Comparison of ENCODE assay signal across 23 mouse cellular contexts in genomic region chr4:101462065-101462464, GRCm38 (mm10). TPM values are rescaled to one million over a fixed set of nuclear protein-coding genes. Genes with fewer than 3 reads are reported as not detected.
DNase-seq lines count a peak whose midpoint lies in the region; ATAC-seq and TF ChIP-seq lines count a peak whose summit lies in the region.
"Had no signal": no experiment of that assay in that cellular context is flagged by ENCODE, and none has a peak within 500 bp of the region (broad histone marks: within the 10 kb centered on the region; RNA-seq: fewer than 3 reads in every experiment).

No protein-coding gene starts in this region.

- ATAC-seq in forebrain, embryonic 14.5 days = no peak
- ATAC-seq in forebrain, embryonic 16.5 days = no peak
- ATAC-seq in limb, embryonic 13.5 days (ENCODE audit: low FRiP score, low read depth) = peak; percentile 51; the same call in 1 of the 2 replicates
- ATAC-seq: forebrain, embryonic 15.5 days had no signal

- no peak overlapping the region for H3K9ac ChIP-seq in forebrain, embryonic 14.5 days (ENCODE audit: low read length)
- H3K9ac ChIP-seq in forebrain, embryonic 16.5 days (replicated peaks; ENCODE audit: low read depth, low read length) = no peak overlapping the region
- no peak overlapping the region for H3K9ac ChIP-seq in limb, embryonic 13.5 days
- H3K9ac ChIP-seq: embryonic facial prominence, embryonic 12.5 days; embryonic facial prominence, embryonic 15.5 days; forebrain, embryonic 12.5 days; forebrain, embryonic 15.5 days had no signal

- H3K4me1 ChIP-seq in forebrain, embryonic 14.5 days (ENCODE audit: control insufficient read depth, insufficient read depth, low read length) = no peaks in the 10 kb centered on the region
- no peaks in the 10 kb centered on the region for H3K4me1 ChIP-seq in forebrain, embryonic 16.5 days (replicated peaks; ENCODE audit: control insufficient read depth, insufficient read depth, low read length)
- H3K4me1 ChIP-seq in limb, embryonic 13.5 days = no peaks in the 10 kb centered on the region
- H3K4me1 ChIP-seq in limb, embryonic 10.5 days = no peaks in the 10 kb centered on the region
- H3K4me1 ChIP-seq in testis, adult 2 months (ENCODE audit: control insufficient read depth, insufficient read depth, low read length) = no peaks in the 10 kb centered on the region
- H3K4me1 ChIP-seq: embryonic facial prominence, embryonic 12.5 days; embryonic facial prominence, embryonic 15.5 days; forebrain, embryonic 10.5 days; forebrain, embryonic 12.5 days; forebrain, embryonic 15.5 days had no signal

- H3K27ac ChIP-seq in forebrain, embryonic 14.5 days (ENCODE audit: low read depth, low read length) = no peak overlapping the region
- no peak overlapping the region for H3K27ac ChIP-seq in forebrain, embryonic 16.5 days (ENCODE audit: low read length)
- H3K27ac ChIP-seq in limb, embryonic 13.5 days = no peak overlapping the region
- no peak overlapping the region for H3K27ac ChIP-seq in limb, embryonic 10.5 days
- H3K27ac ChIP-seq in testis, adult 2 months (ENCODE audit: control insufficient read depth, insufficient read depth, low read depth, low read length) = no peak overlapping the region
- H3K27ac ChIP-seq: embryonic facial prominence, embryonic 12.5 days; embryonic facial prominence, embryonic 15.5 days; forebrain, embryonic 10.5 days; forebrain, embryonic 12.5 days; forebrain, embryonic 15.5 days had no signal

- no peaks in the 10 kb centered on the region for H3K9me3 ChIP-seq in forebrain, embryonic 14.5 days (replicated peaks; ENCODE audit: control insufficient read depth, low read length)
- no peaks in the 10 kb centered on the region for H3K9me3 ChIP-seq in forebrain, embryonic 16.5 days (ENCODE audit: control insufficient read depth, low read length)
- no peaks in the 10 kb centered on the region for H3K9me3 ChIP-seq in limb, embryonic 13.5 days
- no peaks in the 10 kb centered on the region for H3K9me3 ChIP-seq in limb, embryonic 10.5 days (replicated peaks)
- H3K9me3 ChIP-seq: embryonic facial prominence, embryonic 12.5 days; embryonic facial prominence, embryonic 15.5 days; forebrain, embryonic 10.5 days; forebrain, embryonic 12.5 days; forebrain, embryonic 15.5 days had no signal

- no peak overlapping the region for H3K4me2 ChIP-seq in forebrain, embryonic 14.5 days (ENCODE audit: low read length)
- no peak overlapping the region for H3K4me2 ChIP-seq in forebrain, embryonic 16.5 days (ENCODE audit: low read length)
- H3K4me2 ChIP-seq in limb, embryonic 13.5 days (replicated peaks) = no peak overlapping the region
- H3K4me2 ChIP-seq: embryonic facial prominence, embryonic 12.5 days; embryonic facial prominence, embryonic 15.5 days; forebrain, embryonic 12.5 days; forebrain, embryonic 15.5 days had no signal

- DNase-seq in forebrain, embryonic 14.5 days (ENCODE audit: low spot score) = peak; percentile 17
- DNase-seq in limb, embryonic 10.5 days (ENCODE audit: low spot score) = no peak
- no peak for DNase-seq in testis, postnatal 14 days (ENCODE audit: low spot score)
- DNase-seq in urinary bladder, postnatal 36 days (ENCODE audit: low spot score in 2 of 2) = no peak
- DNase-seq: adrenal gland, adult 2 months; adrenal gland, postnatal 10 days; adrenal gland, postnatal 25 days; cerebellum, adult 11 months; cerebellum, adult 8-10 months; cerebellum, adult 9-11 months; cerebellum, postnatal 14 days; cerebellum, postnatal 36 days; embryo, embryonic 11 days had no signal

- H3K27me3 ChIP-seq in forebrain, embryonic 14.5 days (replicated peaks; ENCODE audit: control insufficient read depth, insufficient read depth, low read length) = no peaks in the 10 kb centered on the region
- no peaks in the 10 kb centered on the region for H3K27me3 ChIP-seq in forebrain, embryonic 16.5 days (replicated peaks; ENCODE audit: control insufficient read depth, insufficient read depth, low read length)
- no peaks in the 10 kb centered on the region for H3K27me3 ChIP-seq in limb, embryonic 13.5 days
- no peaks in the 10 kb centered on the region for H3K27me3 ChIP-seq in limb, embryonic 10.5 days (ENCODE audit: low read depth, poor library complexity, severe bottlenecking)
- no peaks in the 10 kb centered on the region for H3K27me3 ChIP-seq in testis, adult 2 months (ENCODE audit: control insufficient read depth, insufficient read depth, low read length)
- H3K27me3 ChIP-seq: embryonic facial prominence, embryonic 12.5 days; embryonic facial prominence, embryonic 15.5 days; forebrain, embryonic 12.5 days; forebrain, embryonic 15.5 days had no signal

- TF ChIP-seq CTCF in testis, adult 2 months (IDR thresholded peaks at IDR 0.05; ENCODE audit: control insufficient read depth, insufficient read depth, insufficient replicate concordance, low read depth, low read length) = no peak

- H3K4me3 ChIP-seq in forebrain, embryonic 14.5 days (ENCODE audit: low read depth, low read length) = no peak overlapping the region
- H3K4me3 ChIP-seq in forebrain, embryonic 16.5 days (replicated peaks; ENCODE audit: low read length) = no peak overlapping the region
- no peak overlapping the region for H3K4me3 ChIP-seq in limb, embryonic 13.5 days
- no peak overlapping the region for H3K4me3 ChIP-seq in limb, embryonic 10.5 days
- peak overlapping the region; percentile 18; the same call in 1 of the 2 replicates for H3K4me3 ChIP-seq in testis, adult 2 months (ENCODE audit: control insufficient read depth, low read depth, low read length)
- H3K4me3 ChIP-seq: embryonic facial prominence, embryonic 12.5 days; embryonic facial prominence, embryonic 15.5 days; erythroblast, embryonic 14.5 days; forebrain, embryonic 10.5 days; forebrain, embryonic 12.5 days; forebrain, embryonic 15.5 days had no signal

- no peaks in the 10 kb centered on the region for H3K36me3 ChIP-seq in forebrain, embryonic 14.5 days (ENCODE audit: control insufficient read depth, insufficient read depth, low read length)
- H3K36me3 ChIP-seq in forebrain, embryonic 16.5 days (ENCODE audit: control insufficient read depth, insufficient read depth) = no peaks in the 10 kb centered on the region
- peaks cover 32% of the 10 kb centered on the region for H3K36me3 ChIP-seq in limb, embryonic 13.5 days
- peaks cover 27% of the 10 kb centered on the region for H3K36me3 ChIP-seq in limb, embryonic 10.5 days
- H3K36me3 ChIP-seq in testis, adult 2 months (ENCODE audit: control insufficient read depth, insufficient read depth, low read length) = no peaks in the 10 kb centered on the region
- H3K36me3 ChIP-seq: embryonic facial prominence, embryonic 12.5 days; embryonic facial prominence, embryonic 15.5 days; forebrain, embryonic 12.5 days; forebrain, embryonic 15.5 days had no signal

- WGBS in forebrain, embryonic 14.5 days = 79% methylated on average over 2 of the region's 2 CpGs
- 76% methylated on average over 2 of the region's 2 CpGs for WGBS in forebrain, embryonic 16.5 days
- 64% methylated on average over 2 of the region's 2 CpGs for WGBS in limb, embryonic 13.5 days
- WGBS in limb, embryonic 10.5 days = 90% methylated on average over 2 of the region's 2 CpGs

- no peak for TF ChIP-seq POLR2A in testis, adult 2 months (IDR thresholded peaks at IDR 0.05; ENCODE audit: control insufficient read depth, low read depth, low read length)

RNA-seq across cellular contexts. Expression of gene Dnajc6, which starts 34.4 kb away (rescaled TPM):
- polyA plus RNA-seq in forebrain, embryonic 14.5 days (2014; fragmentation: Nextera tagmentation; extraction: Ambion mirVana) = 22.0 and 28.3 TPM in 2 replicates
- polyA plus RNA-seq in forebrain, embryonic 16.5 days (2015; fragmentation: Nextera tagmentation; extraction: Ambion mirVana) = 31.6 and 34.6 TPM in 2 replicates
- 0.52 and 1.2 TPM in 2 replicates for polyA plus RNA-seq in limb, embryonic 13.5 days (2015; fragmentation: Nextera tagmentation; extraction: Ambion mirVana)
- polyA plus RNA-seq in limb, embryonic 10.5 days (2016; fragmentation: Nextera tagmentation; extraction: Ambion mirVana) = 0.23 and 0.51 TPM in 2 replicates
- polyA plus RNA-seq in testis, adult 2 months (2012; rRNA removed) = 1.5 TPM in 2 replicates
- polyA plus RNA-seq: C2C12; erythroblast, embryonic 14.5 days had no signal

RNA-seq across cellular contexts. Expression of gene Ak4, which starts 43.0 kb away (rescaled TPM):
- 2.9 and 4.6 TPM in 2 replicates for polyA plus RNA-seq in forebrain, embryonic 14.5 days (2014; fragmentation: Nextera tagmentation; extraction: Ambion mirVana)
- 8.8 and 9.5 TPM in 2 replicates for polyA plus RNA-seq in forebrain, embryonic 16.5 days (2015; fragmentation: Nextera tagmentation; extraction: Ambion mirVana)
- polyA plus RNA-seq in limb, embryonic 13.5 days (2015; fragmentation: Nextera tagmentation; extraction: Ambion mirVana) = 12.1 and 13.2 TPM in 2 replicates
- 15.0 and 21.6 TPM in 2 replicates for polyA plus RNA-seq in limb, embryonic 10.5 days (2016; fragmentation: Nextera tagmentation; extraction: Ambion mirVana)
- polyA plus RNA-seq in testis, adult 2 months (2012; rRNA removed) = 3.3 and 4.2 TPM in 2 replicates
